Mouse (Mus musculus) lung, adult 2 months (tissue): ENCODE results near the gene Tfdp1.

Experiments used
- CTCF ChIP-seq: fragments of 200-500 bp; IDR thresholded peaks from 2 replicates; pipeline ENCODE4 v1.5.1; 2011; ENCODE audit warnings: mild to moderate bottlenecking, low read length, control low read depth; ENCODE audit not compliant: insufficient read depth
- POLR2A ChIP-seq: fragments of 200-500 bp; IDR thresholded peaks from 2 replicates; pipeline ENCODE4 v1.6.1; 2011; ENCODE audit warnings: low read depth, mild to moderate bottlenecking, control low read depth, low read length, borderline replicate concordance; ENCODE audit errors: extremely low read depth

- TF ChIP-seq CTCF (no peak), POLR2A (no peak)
These were observed 66.1 kb downstream of the Tfdp1 start, which contains the start of gene Grk1 for GRCm38 (mm10) chr8:13404666-13405131.
